Mouse (Mus musculus): ENCODE data around the gene Bfsp2. TPM values are rescaled to one million over a fixed set of nuclear protein-coding genes. Genes with fewer than 3 reads are reported as not detected.

Bfsp2 gene
- polyA plus RNA-seq (2016; fragmentation: Nextera tagmentation; extraction: Ambion mirVana), result 0.75 and 1.3 TPM in 2 replicates

DNA sequence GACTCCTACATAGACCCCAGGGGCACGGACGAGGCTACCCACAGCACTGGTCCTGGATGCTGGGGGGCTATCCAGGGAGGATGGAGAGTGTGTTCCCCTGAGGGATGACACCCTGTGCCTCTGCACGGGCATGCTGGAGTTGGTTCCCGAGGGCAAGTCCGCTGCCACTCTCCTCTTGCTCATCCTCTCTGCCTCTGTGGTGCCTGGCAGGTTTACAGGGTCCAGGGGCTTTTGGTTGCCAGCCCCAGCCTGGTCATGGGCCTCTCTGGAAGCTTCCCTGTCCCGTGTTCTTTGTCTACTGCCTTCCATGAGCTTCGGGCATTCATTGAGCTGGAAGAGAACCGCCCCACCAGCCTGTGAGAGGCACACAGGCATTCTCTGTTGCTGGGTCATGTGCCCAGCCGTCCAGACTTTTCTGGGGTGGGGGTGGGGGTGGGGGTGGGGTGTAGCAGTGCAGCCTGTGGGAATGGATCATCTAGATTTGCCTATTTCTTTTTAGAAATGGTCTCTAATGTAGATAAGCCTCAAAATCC, at the start of gene Bfsp2:
TSS of gene Bfsp2 (minus strand) at position 377 of the 533 bp plus-strand sequence.
- Histone ChIP-seq H3K27ac (replicated peaks) (peak within 1 kb of the TSS; percentile 71), H3K4me3 (no peak within 1 kb of the TSS), H3K36me3 (replicated peaks) (no peaks in the 10 kb centered on the region), H3K9me3 (no peaks in the 10 kb centered on the region), H3K4me1 (peaks cover 37% of the 10 kb centered on the region), H3K27me3 (replicated peaks; ENCODE audit: low read depth, poor library complexity, severe bottlenecking) (no peaks in the 10 kb centered on the region)
- WGBS, result 73% methylated on average over 9 of the region's 9 CpGs
- DNase-seq (ENCODE audit: low spot score), result no peak

DNA sequence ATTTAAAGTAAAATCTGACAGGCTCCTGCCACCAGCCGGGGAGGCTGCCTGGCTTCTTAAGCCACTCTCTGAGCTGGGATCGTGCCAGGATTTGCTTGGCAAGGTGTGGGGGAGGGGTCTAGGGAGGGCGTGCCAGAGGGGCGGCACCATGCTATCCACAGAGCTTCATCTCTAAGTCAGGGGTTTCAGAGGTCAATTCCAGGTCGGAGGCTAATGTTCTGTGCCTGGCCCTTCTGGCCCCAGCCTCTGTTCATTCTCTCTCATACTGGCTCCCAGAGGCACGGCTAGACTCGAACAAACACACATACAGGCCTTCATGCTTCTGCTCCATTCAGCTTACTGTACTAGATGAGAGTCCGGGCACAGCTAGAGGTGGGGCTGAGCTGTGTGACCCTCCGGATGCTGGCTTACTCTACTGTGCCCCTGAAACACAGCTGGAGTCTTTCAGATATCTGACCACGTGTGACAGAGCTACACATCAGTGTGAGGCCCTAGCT, 44.9 kb upstream of the Bfsp2 start:
- peak; percentile 55 for DNase-seq (ENCODE audit: low spot score)
- Histone ChIP-seq H3K4me3 (no peak overlapping the region; the same call in 1 of the 2 replicates), H3K9me3 (no peaks in the 10 kb centered on the region), H3K27me3 (replicated peaks; ENCODE audit: low read depth, poor library complexity, severe bottlenecking) (no peaks in the 10 kb centered on the region; the same call in 1 of the 2 replicates), H3K27ac (replicated peaks) (peak overlapping the region; percentile 62), H3K36me3 (replicated peaks) (no peaks in the 10 kb centered on the region), H3K4me1 (peaks cover 38% of the 10 kb centered on the region)
- 17% methylated on average over 10 of the region's 10 CpGs for WGBS

DNA sequence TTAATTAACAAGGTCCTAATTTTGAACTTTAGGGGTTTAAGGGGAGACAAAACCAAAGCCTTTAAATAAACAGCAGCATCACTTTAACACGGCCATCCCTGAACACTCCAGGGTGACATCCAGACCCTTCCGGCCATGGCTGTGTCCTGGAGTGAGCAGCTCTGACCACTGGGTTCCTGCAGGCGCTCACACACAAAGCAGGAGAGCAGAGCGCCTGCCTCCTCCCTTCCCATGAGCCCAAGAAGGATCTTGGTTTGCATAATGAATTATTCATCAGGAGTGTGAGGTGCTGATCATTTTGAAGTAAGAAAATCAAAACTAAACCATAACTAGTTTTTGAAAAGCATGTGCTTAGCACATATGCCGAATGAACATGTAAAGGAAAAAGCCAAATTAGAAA, 44.4 kb upstream of the Bfsp2 start:
- Histone ChIP-seq H3K36me3 (replicated peaks) (no peaks in the 10 kb centered on the region), H3K9me3 (no peaks in the 10 kb centered on the region), H3K4me3 (peak overlapping the region; percentile 14; the same call in 1 of the 2 replicates), H3K4me1 (peaks cover 38% of the 10 kb centered on the region), H3K27ac (replicated peaks) (0 out of 2 replicates have a peak overlapping the region, but pooled peaks have one; percentile 16), H3K27me3 (replicated peaks; ENCODE audit: low read depth, poor library complexity, severe bottlenecking) (no peaks in the 10 kb centered on the region; the same call in 1 of the 2 replicates)
- 17% methylated on average over 5 of the region's 5 CpGs for WGBS
- peak; percentile 56 for DNase-seq (ENCODE audit: low spot score)

DNA sequence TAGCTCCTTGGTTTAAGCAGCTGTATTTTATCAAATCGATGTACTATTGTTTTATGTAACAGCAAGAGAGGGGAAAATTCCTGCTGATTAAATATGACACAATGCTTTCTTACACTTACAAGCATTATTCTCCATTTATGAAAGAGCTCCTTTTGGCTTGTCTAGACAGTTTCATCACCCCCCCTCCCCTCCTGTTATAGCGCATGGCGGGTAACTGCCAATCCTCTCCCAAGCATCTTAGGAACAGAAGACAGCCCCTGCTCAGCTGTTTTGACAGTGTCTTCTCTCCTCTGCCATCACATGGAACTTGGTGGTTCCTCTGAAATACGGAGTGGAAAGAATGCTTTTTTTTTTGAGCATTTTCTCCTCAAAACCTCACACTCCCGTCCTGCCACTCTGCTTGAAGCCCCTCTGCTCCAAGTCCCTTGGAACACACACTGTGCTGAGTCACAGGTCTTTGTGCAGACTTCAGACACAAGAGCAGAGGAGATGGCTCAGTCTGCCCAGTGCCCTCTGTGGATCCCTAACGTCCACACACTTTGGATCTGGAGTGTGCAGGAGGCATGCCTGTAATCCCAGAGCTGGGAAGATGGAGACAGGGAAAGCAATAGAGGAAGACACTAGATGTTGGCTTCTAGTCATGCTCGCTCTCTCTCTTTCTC, 43.7 kb upstream of the Bfsp2 start:
- Histone ChIP-seq H3K4me3 (no peak overlapping the region), H3K27ac (replicated peaks) (peak overlapping the region; percentile 16; the same call in 1 of the 2 replicates), H3K27me3 (replicated peaks; ENCODE audit: low read depth, poor library complexity, severe bottlenecking) (no peaks in the 10 kb centered on the region; the same call in 1 of the 2 replicates), H3K9me3 (0 out of 2 replicates have a peak, but pooled peaks cover 4% of the 10 kb centered on the region), H3K36me3 (replicated peaks) (no peaks in the 10 kb centered on the region), H3K4me1 (peaks cover 38% of the 10 kb centered on the region)
- 65% methylated on average over 7 of the region's 7 CpGs for WGBS
- DNase-seq (ENCODE audit: low spot score), result no peak

DNA sequence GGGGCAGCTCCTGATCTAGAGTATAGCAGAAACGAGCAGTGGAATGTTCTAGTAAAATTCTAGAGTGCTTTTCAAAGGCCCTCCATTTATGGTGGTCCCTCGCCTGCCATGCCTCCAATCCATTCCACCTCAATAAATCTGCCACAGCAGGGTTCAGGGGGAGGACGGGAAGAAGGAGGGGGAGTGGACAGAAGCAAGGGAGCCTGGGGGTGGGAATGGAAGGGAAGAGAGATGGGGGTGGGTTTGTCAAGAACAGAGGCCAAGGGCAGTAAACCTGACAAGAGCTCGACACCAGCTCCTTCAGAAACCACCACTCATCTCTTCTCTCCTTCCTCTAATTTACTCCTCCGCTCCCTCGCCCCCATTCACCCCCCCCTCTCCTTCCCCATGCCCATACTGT, 42.8 kb upstream of the Bfsp2 start:
- no peak for DNase-seq (ENCODE audit: low spot score)
- WGBS, result 65% methylated on average over 6 of the region's 6 CpGs
- Histone ChIP-seq H3K4me1 (peaks cover 38% of the 10 kb centered on the region), H3K4me3 (no peak overlapping the region), H3K9me3 (0 out of 2 replicates have a peak, but pooled peaks cover 4% of the 10 kb centered on the region), H3K27me3 (replicated peaks; ENCODE audit: low read depth, poor library complexity, severe bottlenecking) (no peaks in the 10 kb centered on the region; the same call in 1 of the 2 replicates), H3K27ac (replicated peaks) (no peak overlapping the region), H3K36me3 (replicated peaks) (no peaks in the 10 kb centered on the region)

DNA sequence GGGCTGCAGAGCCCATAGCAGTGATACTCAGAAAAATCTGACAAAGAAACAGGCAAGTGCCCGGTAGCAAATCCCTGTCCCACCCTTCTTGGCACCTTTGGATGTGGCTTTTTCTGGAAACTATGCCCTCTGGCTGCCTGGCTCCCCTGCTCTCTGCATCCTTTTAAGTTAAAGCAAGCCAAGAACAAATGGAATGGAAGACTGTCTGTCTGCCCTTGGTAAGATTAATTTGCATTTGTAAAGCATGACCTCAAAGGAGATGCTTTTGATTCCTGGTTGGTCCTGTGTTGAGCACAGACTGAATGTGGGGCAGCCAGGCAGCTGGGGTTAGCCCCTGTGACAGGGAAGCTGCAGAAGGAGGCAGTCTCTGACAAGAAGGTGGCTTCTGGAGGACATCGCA, 33.7 kb upstream of the Bfsp2 start:
- 71% methylated on average over 2 of the region's 2 CpGs for WGBS
- no peak overlapping the region for H3K4me3 ChIP-seq

DNA sequence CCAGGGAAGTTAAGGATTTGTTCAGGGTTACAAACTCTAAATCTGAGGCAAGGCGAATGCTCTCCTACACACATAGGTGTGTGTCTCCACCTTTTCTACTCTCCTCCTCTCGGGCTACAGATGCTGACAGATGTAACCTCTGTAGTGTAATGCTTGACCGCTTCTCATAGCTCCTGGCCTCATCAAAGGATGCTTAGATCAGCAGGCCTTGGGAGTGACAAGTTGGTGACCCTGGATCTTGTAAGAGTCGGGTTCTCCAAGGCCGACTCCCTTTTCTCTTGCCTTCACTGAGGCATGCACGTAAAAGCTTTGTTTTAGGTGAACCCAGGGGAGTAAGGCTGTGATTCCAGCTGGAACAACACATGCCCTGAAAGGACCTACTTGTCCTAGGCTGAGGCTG, 32.0 kb upstream of the Bfsp2 start:
- Histone ChIP-seq H3K27ac (replicated peaks) (no peak overlapping the region), H3K9me3 (no peaks in the 10 kb centered on the region), H3K4me3 (no peak overlapping the region), H3K27me3 (replicated peaks; ENCODE audit: low read depth, poor library complexity, severe bottlenecking) (no peaks in the 10 kb centered on the region), H3K4me1 (peaks cover 4% of the 10 kb centered on the region; the same call in 1 of the 2 replicates), H3K36me3 (replicated peaks) (no peaks in the 10 kb centered on the region)
- no peak for DNase-seq (ENCODE audit: low spot score)
- 77% methylated on average over 6 of the region's 6 CpGs for WGBS

More for the DNA sequence above, 33.7 kb upstream of the Bfsp2 start:
- Histone ChIP-seq H3K4me1 (0 out of 2 replicates have a peak, but pooled peaks cover 3% of the 10 kb centered on the region), H3K36me3 (replicated peaks) (no peaks in the 10 kb centered on the region), H3K27ac (replicated peaks) (no peak overlapping the region), H3K27me3 (replicated peaks; ENCODE audit: low read depth, poor library complexity, severe bottlenecking) (no peaks in the 10 kb centered on the region), H3K9me3 (0 out of 2 replicates have a peak, but pooled peaks cover under 1% of the 10 kb centered on the region)
- no peak for DNase-seq (ENCODE audit: low spot score)

DNA sequence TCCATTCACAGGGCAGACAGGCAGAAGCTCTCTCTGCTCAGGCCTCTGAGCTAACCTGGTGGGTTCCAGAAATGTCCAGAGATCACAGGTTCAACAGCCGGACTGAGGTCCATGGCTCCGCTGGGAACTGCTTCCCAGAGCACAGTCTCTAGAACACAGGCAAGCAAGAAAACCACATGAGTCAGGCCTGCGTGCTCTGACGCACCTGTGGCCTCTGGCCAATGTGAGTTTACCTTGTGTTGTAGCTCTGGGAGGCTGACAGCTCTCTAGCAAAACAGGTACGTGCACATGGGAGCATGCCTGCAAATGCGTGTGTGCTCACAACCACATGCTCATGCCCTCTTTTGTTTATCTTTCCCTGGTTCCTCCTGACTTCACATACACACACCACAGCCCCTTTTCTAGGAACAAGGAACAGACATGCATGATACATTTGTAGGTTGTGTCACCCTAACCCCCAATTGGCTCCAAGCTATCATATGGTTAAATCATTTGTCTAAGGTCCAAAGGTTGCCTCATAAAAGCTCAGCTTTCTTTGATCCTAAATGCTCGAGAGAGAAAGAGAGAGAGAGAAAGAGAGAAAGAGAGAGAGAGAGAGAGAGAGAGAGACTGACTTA, 26.9 kb upstream of the Bfsp2 start:
- H3K9me3 ChIP-seq, result 0 out of 2 replicates have a peak, but pooled peaks cover 4% of the 10 kb centered on the region
- H3K4me3 ChIP-seq, result no peak overlapping the region
- WGBS, result 76% methylated on average over 7 of the region's 7 CpGs
- no peak overlapping the region for H3K27ac ChIP-seq (replicated peaks)
- no peaks in the 10 kb centered on the region for H3K27me3 ChIP-seq (replicated peaks; ENCODE audit: low read depth, poor library complexity, severe bottlenecking)
- 0 out of 2 replicates have a peak, but pooled peaks cover 4% of the 10 kb centered on the region for H3K36me3 ChIP-seq (replicated peaks)
- no peak for DNase-seq (ENCODE audit: low spot score)
- H3K4me1 ChIP-seq, result peaks cover 17% of the 10 kb centered on the region

DNA sequence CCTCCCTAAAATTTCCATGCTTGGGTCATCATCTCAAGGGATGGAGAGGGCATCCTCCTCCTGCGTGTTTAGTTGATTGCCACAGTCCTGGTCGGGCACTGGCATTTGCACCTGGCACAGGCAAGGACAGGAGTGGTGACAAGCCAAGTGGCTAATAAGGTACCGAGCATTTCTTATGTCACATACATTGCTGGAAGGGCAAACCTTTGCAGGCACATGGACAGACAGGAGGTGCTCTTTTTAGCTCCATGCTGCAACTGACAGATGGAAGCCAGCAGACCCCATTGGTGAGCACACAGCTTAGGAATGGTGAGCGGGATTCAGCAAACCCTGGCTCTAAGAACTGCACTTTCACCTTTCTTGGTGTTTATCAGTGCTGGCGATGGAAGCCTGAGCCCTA, 24.8 kb upstream of the Bfsp2 start:
- no peak for DNase-seq (ENCODE audit: low spot score)
- Histone ChIP-seq H3K4me1 (peaks cover 26% of the 10 kb centered on the region), H3K36me3 (replicated peaks) (0 out of 2 replicates have a peak, but pooled peaks cover 4% of the 10 kb centered on the region), H3K9me3 (0 out of 2 replicates have a peak, but pooled peaks cover 4% of the 10 kb centered on the region), H3K27me3 (replicated peaks; ENCODE audit: low read depth, poor library complexity, severe bottlenecking) (no peaks in the 10 kb centered on the region), H3K27ac (replicated peaks) (no peak overlapping the region), H3K4me3 (no peak overlapping the region)
- WGBS, result 85% methylated on average over 5 of the region's 5 CpGs

DNA sequence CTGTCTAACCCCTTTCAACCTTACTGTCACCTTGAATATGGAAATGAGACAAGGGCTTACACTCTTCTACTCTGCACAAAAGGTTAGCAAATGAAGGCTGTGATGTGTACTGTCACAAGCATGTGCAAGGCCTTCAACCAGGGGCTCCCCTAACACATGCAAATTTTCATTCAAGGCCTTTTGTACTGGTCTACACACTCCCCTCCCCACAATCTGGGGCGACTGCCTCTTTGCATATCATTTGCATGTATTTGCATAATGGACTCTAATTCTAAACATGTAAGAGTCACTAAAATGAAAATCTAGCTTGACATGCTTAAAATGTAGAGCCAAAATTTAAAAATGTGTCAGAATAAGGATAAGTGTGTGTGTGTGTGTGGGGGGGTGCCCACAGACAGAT, 24.4 kb upstream of the Bfsp2 start:
- WGBS, result 84% methylated on average over 1 of the region's 1 CpGs
- 0 out of 2 replicates have a peak, but pooled peaks cover 5% of the 10 kb centered on the region for H3K36me3 ChIP-seq (replicated peaks)
- H3K4me1 ChIP-seq, result peaks cover 28% of the 10 kb centered on the region
- DNase-seq (ENCODE audit: low spot score), result no peak
- H3K27me3 ChIP-seq (replicated peaks; ENCODE audit: low read depth, poor library complexity, severe bottlenecking), result no peaks in the 10 kb centered on the region
- no peak overlapping the region for H3K4me3 ChIP-seq
- H3K27ac ChIP-seq (replicated peaks), result no peak overlapping the region
- H3K9me3 ChIP-seq, result 0 out of 2 replicates have a peak, but pooled peaks cover 4% of the 10 kb centered on the region

DNA sequence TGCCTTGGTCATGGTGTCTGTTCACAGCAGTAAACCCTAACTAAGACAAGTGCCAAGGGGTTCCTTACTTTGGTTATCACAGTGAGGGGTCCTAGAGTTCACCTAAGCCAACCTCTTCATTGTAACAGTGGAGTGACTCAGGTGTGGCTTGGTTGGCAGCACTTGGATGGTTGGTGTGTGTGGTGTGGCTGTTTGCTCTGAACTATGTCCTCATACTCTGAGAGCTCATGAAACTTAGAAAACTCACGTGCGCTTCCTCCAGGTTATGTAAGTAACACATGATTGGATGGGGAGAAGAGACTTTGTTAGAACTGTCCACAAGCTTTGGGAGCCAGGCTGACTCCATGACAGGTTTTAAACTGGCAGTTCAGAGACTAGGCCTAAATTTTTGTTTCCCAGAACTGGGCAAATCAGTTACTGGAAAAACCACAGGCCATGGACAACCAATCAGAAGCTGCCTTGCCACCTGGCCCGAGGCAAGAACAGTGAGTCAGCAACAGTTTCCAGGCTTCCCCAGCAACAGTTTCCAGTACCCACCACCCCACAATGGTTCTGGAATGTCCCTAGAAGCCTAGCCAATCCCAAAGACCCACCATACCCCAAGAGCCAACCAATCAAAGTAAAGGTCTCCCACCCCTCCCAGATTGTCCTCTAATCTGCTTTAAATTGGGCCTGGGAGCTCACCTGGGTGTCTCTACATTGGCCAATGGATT, 23.5 kb upstream of the Bfsp2 start:
- Histone ChIP-seq H3K36me3 (replicated peaks) (peaks cover 14% of the 10 kb centered on the region), H3K27me3 (replicated peaks; ENCODE audit: low read depth, poor library complexity, severe bottlenecking) (no peaks in the 10 kb centered on the region), H3K4me1 (peaks cover 33% of the 10 kb centered on the region), H3K9me3 (0 out of 2 replicates have a peak, but pooled peaks cover 4% of the 10 kb centered on the region), H3K4me3 (no peak overlapping the region), H3K27ac (replicated peaks) (no peak overlapping the region)
- DNase-seq (ENCODE audit: low spot score), result no peak
- 95% methylated on average over 3 of the region's 3 CpGs for WGBS

DNA sequence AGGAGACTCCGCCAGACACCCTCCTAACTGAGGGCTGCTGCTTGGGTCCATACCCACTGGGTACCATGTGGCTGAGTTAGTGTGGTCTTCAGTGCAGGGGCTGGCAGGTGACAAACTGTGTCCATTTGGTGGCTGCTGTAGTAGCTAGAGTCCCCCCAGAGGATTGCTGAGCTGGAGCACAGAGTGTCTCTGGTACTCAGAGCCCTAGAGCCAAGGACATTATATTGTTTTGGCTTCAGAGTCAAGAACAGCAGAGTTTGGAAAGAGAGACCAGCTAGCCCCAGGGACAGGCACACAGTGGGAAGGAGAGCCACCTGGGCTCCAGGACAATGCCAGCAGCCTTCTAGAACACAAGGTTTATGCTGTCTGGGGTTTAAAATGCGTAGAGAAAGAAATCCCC, 22.4 kb upstream of the Bfsp2 start:
- whole genome bisulfite sequencing, result 83% methylated on average over 2 of the region's 2 CpGs
- Histone ChIP-seq H3K4me1 (peaks cover 34% of the 10 kb centered on the region), H3K27ac (replicated peaks) (no peak overlapping the region)

More for the DNA sequence above, 22.4 kb upstream of the Bfsp2 start:
- no peak for DNase-seq (ENCODE audit: low spot score)
- Histone ChIP-seq H3K36me3 (replicated peaks) (peaks cover 18% of the 10 kb centered on the region), H3K9me3 (0 out of 2 replicates have a peak, but pooled peaks cover 4% of the 10 kb centered on the region), H3K4me3 (no peak overlapping the region), H3K27me3 (replicated peaks; ENCODE audit: low read depth, poor library complexity, severe bottlenecking) (no peaks in the 10 kb centered on the region)
